Mouse (Mus musculus) liver, embryonic 15.5 days (tissue): ENCODE results near the gene Mypn. TPM values are rescaled to one million over a fixed set of nuclear protein-coding genes. Genes with fewer than 3 reads are reported as not detected.

Source experiments
- ATAC-seq: fragments of 200-750 bp; cut with Nextera tagmentation; 2 replicates; pipeline ENCODE4 v1.8.0; 2017; ENCODE audit warnings: moderate number of reproducible peaks, mild to moderate bottlenecking, moderate library complexity; ENCODE audit not compliant: insufficient read depth
- H3K27ac ChIP-seq: fragments of 300-500 bp; sonication (generic); replicated peaks from 2 replicates; pipeline ENCODE4 v1.5.1; 2015; ENCODE audit warnings: mild to moderate bottlenecking, inconsistent platforms
- H3K27me3 ChIP-seq: fragments of 300-500 bp; sonication (generic); 2 replicates; pipeline ENCODE4 v1.6.1; 2015; ENCODE audit warnings: mild to moderate bottlenecking, inconsistent platforms
- H3K36me3 ChIP-seq: fragments of 300-500 bp; sonication (generic); replicated peaks from 2 replicates; pipeline ENCODE4 v1.6.1; 2015; ENCODE audit warnings: moderate library complexity, mild to moderate bottlenecking, inconsistent platforms
- H3K4me1 ChIP-seq: fragments of 300-500 bp; sonication (generic); replicated peaks from 2 replicates; pipeline ENCODE4 v1.6.1; 2015; ENCODE audit warnings: inconsistent platforms
- H3K4me2 ChIP-seq: fragments of 300-500 bp; sonication (generic); 2 replicates; pipeline ENCODE4 v1.6.1; 2015; ENCODE audit warnings: moderate library complexity, mild to moderate bottlenecking, inconsistent platforms
- H3K4me3 ChIP-seq: fragments of 300-500 bp; sonication (generic); replicated peaks from 2 replicates; pipeline ENCODE4 v1.5.1; 2015; ENCODE audit warnings: mild to moderate bottlenecking, inconsistent platforms
- H3K9ac ChIP-seq: fragments of 300-500 bp; sonication (generic); 2 replicates; pipeline ENCODE4 v1.6.1; 2015; ENCODE audit warnings: moderate library complexity, mild to moderate bottlenecking, inconsistent platforms
- H3K9me3 ChIP-seq: fragments of 300-500 bp; sonication (generic); replicated peaks from 2 replicates; pipeline ENCODE4 v1.6.1; 2016; ENCODE audit warnings: inconsistent platforms
- WGBS: fragments of 180-500 bp; shearing (Covaris S2); methylation state at CpG from one replicate; pipeline ENCODE4 v1.1.7; 2015; ENCODE audit warnings: mixed read lengths; ENCODE audit not compliant: insufficient replicate concordance; 5-methylcytosine and 5-hydroxymethylcytosine counted together
- polyA plus RNA-seq: library from polyadenylated mRNA; unstranded; fragments of >200 nt; fragmentation: Nextera tagmentation; extraction: Ambion mirVana; gene quantifications from 2 replicates; pipeline ENCODE4 v1.2.1, GENCODE M21; 2015

The Mypn gene
- polyA plus RNA-seq, 1 experiment from 2014 or later, result 0.30 TPM

DNA sequence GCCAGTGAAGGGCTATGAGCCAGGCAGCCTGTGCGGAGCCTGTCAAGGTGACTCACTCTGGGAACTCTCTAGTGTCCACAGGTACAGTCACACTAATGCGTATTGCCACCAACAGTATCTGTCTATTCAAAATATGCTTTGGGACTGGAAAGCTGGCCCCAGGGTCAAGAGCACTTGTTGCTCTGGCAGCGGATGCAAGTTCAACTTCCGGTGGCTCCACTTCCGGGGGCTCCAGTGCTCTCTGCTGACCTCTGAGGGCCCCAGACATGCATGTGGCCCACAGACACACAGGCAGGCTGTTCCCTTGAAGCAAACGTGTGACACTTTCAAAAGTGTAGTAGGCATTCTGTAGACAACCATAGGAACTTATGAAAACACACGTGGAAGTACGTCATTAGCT is 2.2 kb downstream of the Mypn start:
- 73% methylated on average over 8 of the region's 8 CpGs for WGBS
- Histone ChIP-seq H3K27me3 (no peaks in the 10 kb centered on the region), H3K4me2 (no peak overlapping the region)

GRCm38 (mm10) chr10:63199008-63199407 is 4.7 kb downstream of the Mypn start:
- Histone ChIP-seq H3K4me3 (no peak overlapping the region), H3K36me3 (no peaks in the 10 kb centered on the region), H3K27me3 (no peaks in the 10 kb centered on the region), H3K9me3 (no peaks in the 10 kb centered on the region), H3K4me1 (peaks cover 11% of the 10 kb centered on the region), H3K27ac (no peak overlapping the region), H3K9ac (no peak overlapping the region), H3K4me2 (peak overlapping the region; percentile 23; the same call in 1 of the 2 replicates)
- peak; percentile 70 for ATAC-seq
- WGBS, result 18% methylated on average over 4 of the region's 4 CpGs

More for the DNA sequence above, 2.2 kb downstream of the Mypn start:
- Histone ChIP-seq H3K27ac (no peak overlapping the region), H3K9ac (no peak overlapping the region), H3K4me1 (peaks cover 11% of the 10 kb centered on the region), H3K9me3 (no peaks in the 10 kb centered on the region), H3K4me3 (no peak overlapping the region), H3K36me3 (no peaks in the 10 kb centered on the region)
- no peak for ATAC-seq

GRCm38 (mm10) chr10:63192736-63193135 is 11.0 kb downstream of the Mypn start:
- H3K36me3 ChIP-seq, result no peaks in the 10 kb centered on the region
- no peak overlapping the region for H3K9ac ChIP-seq
- WGBS, result 73% methylated on average over 14 of the region's 14 CpGs
- no peaks in the 10 kb centered on the region for H3K27me3 ChIP-seq
- ATAC-seq, result no peak
- H3K4me1 ChIP-seq, result no peaks in the 10 kb centered on the region
- no peak overlapping the region for H3K4me2 ChIP-seq
- H3K4me3 ChIP-seq, result no peak overlapping the region
- no peaks in the 10 kb centered on the region for H3K9me3 ChIP-seq
- no peak overlapping the region for H3K27ac ChIP-seq

GRCm38 (mm10) chr10:63192276-63192675 is 11.5 kb downstream of the Mypn start:
- no peaks in the 10 kb centered on the region for H3K9me3 ChIP-seq
- H3K4me2 ChIP-seq, result no peak overlapping the region
- no peaks in the 10 kb centered on the region for H3K27me3 ChIP-seq
- no peak overlapping the region for H3K9ac ChIP-seq
- no peaks in the 10 kb centered on the region for H3K4me1 ChIP-seq
- H3K36me3 ChIP-seq, result no peaks in the 10 kb centered on the region
- 70% methylated on average over 18 of the region's 18 CpGs for WGBS
- ATAC-seq, result no peak
- no peak overlapping the region for H3K27ac ChIP-seq
- no peak overlapping the region for H3K4me3 ChIP-seq

DNA sequence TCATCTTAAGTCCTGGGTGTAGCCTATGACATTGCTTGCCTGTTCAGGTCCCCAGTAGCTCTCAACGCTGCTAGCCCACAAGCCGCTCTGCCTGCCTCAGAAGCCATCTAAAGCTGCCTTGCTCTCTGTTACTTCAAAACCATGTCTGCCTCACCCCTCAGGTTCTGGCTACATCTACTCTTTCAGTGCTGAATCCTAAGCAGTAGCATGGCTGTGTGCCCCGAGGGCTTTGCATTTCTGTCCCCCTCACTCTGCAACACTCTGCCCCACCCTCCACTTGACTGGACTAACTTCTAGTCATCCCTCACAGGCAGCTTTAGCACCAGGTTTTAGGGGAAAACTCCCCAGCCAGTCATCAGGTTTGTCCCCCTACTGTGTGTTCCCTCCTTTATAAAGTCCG is 19.3 kb downstream of the Mypn start:
- no peak for ATAC-seq
- Histone ChIP-seq H3K4me2 (no peak overlapping the region), H3K27ac (no peak overlapping the region), H3K4me1 (no peaks in the 10 kb centered on the region), H3K9ac (no peak overlapping the region), H3K36me3 (no peaks in the 10 kb centered on the region), H3K4me3 (no peak overlapping the region), H3K27me3 (no peaks in the 10 kb centered on the region), H3K9me3 (no peaks in the 10 kb centered on the region)
- 68% methylated on average over 4 of the region's 4 CpGs for WGBS

- 59% methylated on average over 5 of the region's 5 CpGs for WGBS
- Histone ChIP-seq H3K27me3 (no peaks in the 10 kb centered on the region), H3K4me2 (no peak overlapping the region)
These were observed 21.5 kb downstream of the Mypn start for GRCm38 (mm10) chr10:63182177-63182768.

DNA sequence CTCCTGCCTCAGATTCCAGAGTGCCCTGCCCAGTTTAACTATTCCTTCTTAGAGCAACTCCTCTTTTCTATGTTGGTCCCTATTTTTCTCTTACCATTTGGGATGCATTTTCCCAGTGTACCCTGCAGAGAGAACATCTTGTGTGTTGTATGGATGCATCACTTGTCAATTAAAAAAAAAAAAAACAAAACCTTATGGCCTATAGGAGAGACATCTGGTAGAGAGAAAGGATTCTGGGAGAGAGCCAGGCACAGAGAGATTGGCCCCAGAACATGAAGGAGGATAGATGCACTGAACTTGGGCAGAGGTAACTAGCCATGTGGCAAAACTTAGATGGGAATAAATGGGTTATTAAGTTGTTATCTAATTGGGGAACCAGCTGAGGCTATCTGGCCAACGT is 22.6 kb downstream of the Mypn start:
- Histone ChIP-seq H3K36me3 (no peaks in the 10 kb centered on the region), H3K9ac (no peak overlapping the region), H3K4me1 (peaks cover 7% of the 10 kb centered on the region), H3K9me3 (no peaks in the 10 kb centered on the region), H3K27me3 (no peaks in the 10 kb centered on the region), H3K4me2 (no peak overlapping the region), H3K4me3 (no peak overlapping the region), H3K27ac (no peak overlapping the region)
- WGBS, result 68% methylated on average over 1 of the region's 1 CpGs
- no peak for ATAC-seq

More at GRCm38 (mm10) chr10:63182177-63182768, 21.5 kb downstream of the Mypn start:
- no peak overlapping the region for H3K27ac ChIP-seq
- H3K9me3 ChIP-seq, result no peaks in the 10 kb centered on the region
- no peak overlapping the region for H3K4me3 ChIP-seq
- H3K36me3 ChIP-seq, result no peaks in the 10 kb centered on the region
- H3K9ac ChIP-seq, result no peak overlapping the region
- no peaks in the 10 kb centered on the region for H3K4me1 ChIP-seq
- ATAC-seq, result no peak

DNA sequence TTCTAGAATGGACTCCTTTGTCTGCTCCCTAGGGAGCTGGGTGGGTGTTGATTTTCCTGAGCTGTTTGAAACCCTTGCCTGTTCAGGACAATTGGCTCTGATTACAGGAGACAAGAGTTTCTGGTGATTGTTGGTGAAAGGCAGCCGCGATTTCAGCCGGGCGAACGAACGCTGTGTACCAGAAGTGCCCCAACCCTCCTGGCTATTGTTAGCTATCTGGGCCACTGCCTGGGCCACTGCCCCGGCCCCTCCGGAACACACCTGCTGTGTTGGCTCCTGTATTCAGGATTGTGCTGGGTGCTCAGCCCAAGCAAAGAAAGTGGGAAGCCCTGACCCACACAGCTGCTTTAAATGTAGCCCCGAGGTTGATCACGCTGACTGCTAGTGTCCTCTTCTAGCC is 24.2 kb downstream of the Mypn start:
- no peak overlapping the region for H3K9ac ChIP-seq
- H3K4me2 ChIP-seq, result no peak overlapping the region
- H3K9me3 ChIP-seq, result no peaks in the 10 kb centered on the region
- 82% methylated on average over 10 of the region's 10 CpGs for WGBS
- no peak for ATAC-seq
- H3K27ac ChIP-seq, result no peak overlapping the region
- peaks cover 11% of the 10 kb centered on the region for H3K4me1 ChIP-seq
- H3K4me3 ChIP-seq, result no peak overlapping the region
- no peaks in the 10 kb centered on the region for H3K36me3 ChIP-seq
- no peaks in the 10 kb centered on the region for H3K27me3 ChIP-seq

DNA sequence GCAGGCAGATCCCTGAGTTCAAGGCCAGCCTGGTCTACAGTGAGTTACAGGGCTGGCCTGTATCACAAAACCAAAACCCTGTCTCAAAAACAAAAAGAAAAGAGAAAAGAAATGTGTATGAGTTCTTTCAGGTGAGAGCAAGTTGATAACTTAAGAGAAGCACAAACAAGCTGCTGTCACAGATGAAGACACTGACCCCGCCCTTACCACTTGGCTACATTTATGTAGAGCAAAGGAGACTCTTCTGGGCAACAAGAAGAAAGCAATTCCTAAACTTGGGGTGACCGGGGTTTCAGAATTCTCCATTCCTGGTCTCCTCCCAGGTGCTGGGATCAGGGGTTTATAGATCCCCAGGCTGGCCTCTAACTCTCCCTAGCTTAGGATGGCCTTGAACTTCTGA is 25.4 kb downstream of the Mypn start:
- H3K27ac ChIP-seq, result no peak overlapping the region
- no peak overlapping the region for H3K9ac ChIP-seq
- no peaks in the 10 kb centered on the region for H3K9me3 ChIP-seq
- peaks cover 11% of the 10 kb centered on the region for H3K4me1 ChIP-seq
- WGBS, result 66% methylated on average over 2 of the region's 2 CpGs
- H3K27me3 ChIP-seq, result no peaks in the 10 kb centered on the region
- H3K4me3 ChIP-seq, result no peak overlapping the region
- no peaks in the 10 kb centered on the region for H3K36me3 ChIP-seq
- no peak for ATAC-seq
- no peak overlapping the region for H3K4me2 ChIP-seq

DNA sequence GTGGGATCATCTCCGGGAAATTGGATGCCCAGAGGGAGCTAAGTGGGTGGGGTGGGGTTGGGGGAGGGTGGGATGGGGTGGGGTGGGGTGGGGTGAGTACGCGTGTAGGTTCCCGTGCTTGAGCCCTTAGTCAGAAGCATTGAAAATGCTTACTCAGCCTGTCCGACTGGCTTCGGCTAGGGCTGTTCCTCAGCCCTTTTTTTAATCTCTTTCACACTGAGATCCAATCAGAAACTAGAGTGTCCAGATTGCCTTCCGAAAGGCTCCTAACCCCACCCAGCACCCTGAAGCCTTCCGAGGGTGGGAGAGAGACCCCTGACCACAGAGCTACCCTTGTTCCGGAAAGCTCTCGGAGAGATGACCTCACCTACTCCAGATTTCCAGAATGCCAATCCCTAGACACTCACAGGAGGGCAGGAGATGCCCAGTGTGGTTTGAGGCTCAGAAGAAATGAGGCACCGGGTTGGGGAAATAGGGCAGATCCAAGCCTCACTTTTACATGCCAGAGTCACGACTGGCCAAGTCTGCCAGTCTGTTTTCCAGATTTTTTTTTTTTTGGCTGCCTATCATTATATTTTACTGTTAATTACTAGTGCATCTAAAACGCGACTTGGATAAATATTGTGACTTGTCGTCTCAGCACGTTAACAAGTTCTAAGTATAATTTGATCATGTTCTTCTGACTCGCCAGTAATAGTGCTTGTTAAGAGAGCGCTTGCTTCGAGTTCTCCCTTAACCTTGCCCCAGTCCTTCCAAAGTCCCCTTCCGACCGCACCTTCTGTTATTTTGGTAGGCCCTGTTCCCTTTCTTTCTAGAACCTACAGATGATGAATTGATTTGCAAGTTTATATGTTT is 26.2 kb downstream of the Mypn start:
- ATAC-seq, result 0 out of 2 replicates have a peak, but pooled peaks have one; percentile 40
- Histone ChIP-seq H3K9me3 (no peaks in the 10 kb centered on the region), H3K27me3 (no peaks in the 10 kb centered on the region), H3K4me3 (no peak overlapping the region), H3K27ac (no peak overlapping the region), H3K4me2 (no peak overlapping the region), H3K4me1 (peaks cover 11% of the 10 kb centered on the region), H3K36me3 (no peaks in the 10 kb centered on the region), H3K9ac (no peak overlapping the region)
- 59% methylated on average over 21 of the region's 21 CpGs for WGBS

- ATAC-seq, result no peak
- H3K36me3 ChIP-seq, result no peaks in the 10 kb centered on the region
- peak overlapping the region; percentile 49; the same call in 1 of the 2 replicates for H3K27ac ChIP-seq
- H3K9ac ChIP-seq, result no peak overlapping the region
- H3K27me3 ChIP-seq, result no peaks in the 10 kb centered on the region
- WGBS, result 27% methylated on average over 8 of the region's 8 CpGs
- no peaks in the 10 kb centered on the region for H3K9me3 ChIP-seq
- peaks cover 11% of the 10 kb centered on the region for H3K4me1 ChIP-seq
- H3K4me2 ChIP-seq, result peak overlapping the region; percentile 38
- H3K4me3 ChIP-seq, result no peak overlapping the region
These were observed 27.3 kb downstream of the Mypn start for GRCm38 (mm10) chr10:63176471-63176931.
